Mouse (Mus musculus): ENCODE results near the gene 1500011B03Rik.

- no peak for TF ChIP-seq CTCF (IDR thresholded peaks at IDR 0.05; ENCODE audit: extremely low read depth, insufficient read length, insufficient replicate concordance, low read depth, low read length)
- no peak for TF ChIP-seq POLR2A (IDR thresholded peaks at IDR 0.05; ENCODE audit: low read depth, low read length)
Measured at GRCm38 (mm10) chr5:114794609-114795008, 28.7 kb downstream of the 1500011B03Rik start.
